Mouse (Mus musculus): ENCODE results near the gene Atoh8.

GRCm38 (mm10) chr6:72200595-72201256 is 34.7 kb downstream of the Atoh8 start:
- TF ChIP-seq MAFK (IDR thresholded peaks at IDR 0.05; ENCODE audit: insufficient replicate concordance, low read length) (no peak), MAZ (IDR thresholded peaks at IDR 0.05; ENCODE audit: low read depth, low read length) (no peak), CTCF (conservative IDR thresholded peaks at IDR 0.05 in 1 of 2, IDR thresholded peaks at IDR 0.05 in 1 of 2; ENCODE audit: low read depth in 2 of 2, low read length in 2 of 2) (no peak), NELFE (IDR thresholded peaks at IDR 0.05; ENCODE audit: low read depth, low read length) (no peak), POLR2A (IDR thresholded peaks at IDR 0.05; ENCODE audit: low read depth, low read length) (no peak), JUND (conservative IDR thresholded peaks at IDR 0.05; ENCODE audit: low read depth, low read length) (no peak), EP300 (IDR thresholded peaks at IDR 0.05; ENCODE audit: low read length) (no peak)

Measured in CH12.LX (cell line).